Mouse (Mus musculus) kidney, adult 2 months (tissue): Measurements from ENCODE around the gene Dlg2.
A peak's percentile ranks its signal among the peaks of the same experiment; 100 is the strongest.

Experiments
- CTCF ChIP-seq: fragments of 200-500 bp; conservative IDR thresholded peaks from 2 replicates; pipeline ENCODE4 v1.5.1; 2011; ENCODE audit warnings: low read depth, mild to moderate bottlenecking, control low read depth, low read length, moderate library complexity, mixed read lengths; ENCODE audit not compliant: insufficient read depth, insufficient read length
- POLR2A ChIP-seq: fragments of 200-500 bp; IDR thresholded peaks from one replicate; pipeline ENCODE4 v1.6.1; 2011; ENCODE audit warnings: low read depth, low read length, control low read depth

- TF ChIP-seq CTCF (peak; percentile 23; the same call in 1 of the 2 replicates), POLR2A (no peak)
These were observed 33.1 kb upstream of the Dlg2 start for GRCm38 (mm10) chr7:90443101-90444091.
